ENCODE assay signal across 21 mouse cellular contexts in genomic region chr5:85346066-85346649, GRCm38 (mm10).
DNase-seq lines count a peak whose midpoint lies in the region; ATAC-seq lines count a peak whose summit lies in the region.
"Had no signal": no experiment of that assay in that cellular context is flagged by ENCODE, and none has a peak within 500 bp of the region (broad histone marks: within the 10 kb centered on the region; RNA-seq: fewer than 3 reads in every experiment).

No protein-coding gene starts in this region.

- H3K27me3 ChIP-seq in midbrain, embryonic 15.5 days (replicated peaks), result no peaks in the 10 kb centered on the region
- no peaks in the 10 kb centered on the region for H3K27me3 ChIP-seq in midbrain, embryonic 16.5 days (ENCODE audit: control insufficient read depth, insufficient read depth, low read depth, low read length)
- H3K27me3 ChIP-seq in forebrain, embryonic 14.5 days (replicated peaks; ENCODE audit: control insufficient read depth, insufficient read depth, low read length), result no peaks in the 10 kb centered on the region
- H3K27me3 ChIP-seq: embryonic facial prominence, embryonic 15.5 days; heart, embryonic 13.5 days; hindbrain, embryonic 12.5 days; liver, embryonic 12.5 days; lung, embryonic 15.5 days had no signal

- no peaks in the 10 kb centered on the region for H3K4me1 ChIP-seq in midbrain, embryonic 15.5 days
- H3K4me1 ChIP-seq in midbrain, embryonic 16.5 days (ENCODE audit: control insufficient read depth, insufficient read depth, low read length), result no peaks in the 10 kb centered on the region
- peaks cover 2% of the 10 kb centered on the region; the same call in 1 of the 2 replicates for H3K4me1 ChIP-seq in forebrain, embryonic 14.5 days (ENCODE audit: control insufficient read depth, insufficient read depth, low read length)
- H3K4me1 ChIP-seq: embryonic facial prominence, embryonic 15.5 days; heart, embryonic 13.5 days; hindbrain, embryonic 12.5 days; limb, embryonic 10.5 days; liver, embryonic 12.5 days; lung, embryonic 15.5 days had no signal

- H3K9ac ChIP-seq in midbrain, embryonic 15.5 days, result no peak overlapping the region
- no peak overlapping the region for H3K9ac ChIP-seq in midbrain, embryonic 16.5 days (ENCODE audit: low read depth, low read length)
- H3K9ac ChIP-seq in forebrain, embryonic 14.5 days (ENCODE audit: low read length), result no peak overlapping the region
- H3K9ac ChIP-seq: embryonic facial prominence, embryonic 15.5 days; heart, embryonic 13.5 days; hindbrain, embryonic 12.5 days; liver, embryonic 12.5 days; lung, embryonic 15.5 days had no signal

- H3K4me3 ChIP-seq in midbrain, embryonic 15.5 days, result no peak overlapping the region
- H3K4me3 ChIP-seq in midbrain, embryonic 16.5 days (ENCODE audit: low read depth, low read length), result no peak overlapping the region
- no peak overlapping the region for H3K4me3 ChIP-seq in forebrain, embryonic 14.5 days (ENCODE audit: low read depth, low read length)
- H3K4me3 ChIP-seq: embryonic facial prominence, embryonic 15.5 days; heart, embryonic 13.5 days; hindbrain, embryonic 12.5 days; limb, embryonic 10.5 days; liver, embryonic 12.5 days; lung, embryonic 15.5 days; myocyte had no signal

- H3K4me2 ChIP-seq in midbrain, embryonic 15.5 days, result no peak overlapping the region
- no peak overlapping the region for H3K4me2 ChIP-seq in midbrain, embryonic 16.5 days (ENCODE audit: low read length)
- H3K4me2 ChIP-seq in forebrain, embryonic 14.5 days (ENCODE audit: low read length), result no peak overlapping the region
- H3K4me2 ChIP-seq: embryonic facial prominence, embryonic 15.5 days; heart, embryonic 13.5 days; hindbrain, embryonic 12.5 days; liver, embryonic 12.5 days; lung, embryonic 15.5 days had no signal

- no peaks in the 10 kb centered on the region for H3K36me3 ChIP-seq in midbrain, embryonic 15.5 days (replicated peaks)
- H3K36me3 ChIP-seq in midbrain, embryonic 16.5 days (ENCODE audit: control insufficient read depth, insufficient read depth, low read length), result no peaks in the 10 kb centered on the region
- no peaks in the 10 kb centered on the region for H3K36me3 ChIP-seq in forebrain, embryonic 14.5 days (ENCODE audit: control insufficient read depth, insufficient read depth, low read length)
- H3K36me3 ChIP-seq: embryonic facial prominence, embryonic 15.5 days; heart, embryonic 13.5 days; hindbrain, embryonic 12.5 days; limb, embryonic 10.5 days; liver, embryonic 12.5 days; lung, embryonic 15.5 days had no signal

- H3K9me3 ChIP-seq in midbrain, embryonic 15.5 days, result no peaks in the 10 kb centered on the region
- no peaks in the 10 kb centered on the region for H3K9me3 ChIP-seq in midbrain, embryonic 16.5 days (replicated peaks; ENCODE audit: control insufficient read depth, low read length, poor library complexity, severe bottlenecking)
- H3K9me3 ChIP-seq in forebrain, embryonic 14.5 days (replicated peaks; ENCODE audit: control insufficient read depth, low read length), result no peaks in the 10 kb centered on the region
- H3K9me3 ChIP-seq: embryonic facial prominence, embryonic 15.5 days; heart, embryonic 13.5 days; hindbrain, embryonic 12.5 days; limb, embryonic 10.5 days; liver, embryonic 12.5 days; lung, embryonic 15.5 days had no signal

- 62% methylated on average over 7 of the region's 7 CpGs for WGBS in midbrain, embryonic 15.5 days
- WGBS in midbrain, embryonic 16.5 days, result 53% methylated on average over 7 of the region's 7 CpGs
- WGBS in forebrain, embryonic 14.5 days, result 47% methylated on average over 7 of the region's 7 CpGs

- ATAC-seq in frontal cortex, adult (ENCODE audit: low TSS enrichment), result peak; percentile 82
- 0 out of 2 replicates have a peak, but pooled peaks have one; percentile 48 for ATAC-seq in midbrain, embryonic 15.5 days (replicated peaks)
- no peak for ATAC-seq in midbrain, embryonic 16.5 days
- ATAC-seq in forebrain, embryonic 14.5 days, result peak; percentile 85
- ATAC-seq: activated CD4-positive, CD25-positive, alpha-beta regulatory T cell, adult 4 months; liver, embryonic 12.5 days had no signal

- no peak overlapping the region for H3K27ac ChIP-seq in midbrain, embryonic 15.5 days
- H3K27ac ChIP-seq in midbrain, embryonic 16.5 days (ENCODE audit: low read length), result no peak overlapping the region
- peak overlapping the region; percentile 74; the same call in 1 of the 2 replicates for H3K27ac ChIP-seq in forebrain, embryonic 14.5 days (ENCODE audit: low read depth, low read length)
- H3K27ac ChIP-seq: embryonic facial prominence, embryonic 15.5 days; heart, embryonic 13.5 days; hindbrain, embryonic 12.5 days; limb, embryonic 10.5 days; liver, embryonic 12.5 days; lung, embryonic 15.5 days had no signal

- DNase-seq in frontal cortex, postnatal 25 days (ENCODE audit: low spot score in 2 of 2), result no peak
- DNase-seq in forebrain, embryonic 14.5 days (ENCODE audit: low spot score), result peak; percentile 84
- DNase-seq in layer of hippocampus, adult 9-11 months, result peak; percentile 66
- no peak for DNase-seq in testis, postnatal 10 days (ENCODE audit: low spot score)
- DNase-seq in cerebellum, postnatal 36 days, result no peak
- DNase-seq: adrenal gland, postnatal 36 days; gastrocnemius, postnatal 36 days; kidney, adult 11 months; kidney, postnatal 10 days; thymus, adult 18-20 months had no signal

Comparison
In these comparisons a context has a peak if more than half of its experiments do, and no peak if none do; other contexts are left out.
1. DNase-seq: peak in forebrain, embryonic 14.5 days (single experiment) and layer of hippocampus, adult 9-11 months (single experiment); none in frontal cortex, postnatal 25 days (0 of 2), testis, postnatal 10 days (single experiment) and cerebellum, postnatal 36 days (0 of 2).